Mouse (Mus musculus): ENCODE measurements around the gene Arap1. TPM values are rescaled to one million over a fixed set of nuclear protein-coding genes. Genes with fewer than 3 reads are reported as not detected.

Arap1 gene
- total and polyA plus RNA-seq, 2 experiments from 2014 or later: 9.2 to 44.0 TPM

GRCm38 (mm10) chr7:101384931-101385330, 37.1 kb downstream of the Arap1 start:
- ATAC-seq: no peak
- 64% methylated on average over 10 of the region's 10 CpGs for WGBS
- H3K4me3 ChIP-seq (ENCODE audit: low read length): no peak overlapping the region

GRCm38 (mm10) chr7:101385331-101385733, 37.5 kb downstream of the Arap1 start:
- H3K27me3 ChIP-seq (ENCODE audit: insufficient read depth, low read length): no peaks in the 10 kb centered on the region
- 0 out of 2 replicates have a peak, but pooled peaks cover 4% of the 10 kb centered on the region for H3K36me3 ChIP-seq (ENCODE audit: insufficient read depth, low read length)
- no peak for TF ChIP-seq CTCF (IDR thresholded peaks at IDR 0.05; ENCODE audit: low read depth)
- no peaks in the 10 kb centered on the region for H3K4me1 ChIP-seq (ENCODE audit: insufficient read depth, low read length)
- no peak overlapping the region for H3K27ac ChIP-seq
- WGBS: 56% methylated on average over 6 of the region's 6 CpGs
- H3K4me3 ChIP-seq (ENCODE audit: low read length): no peak overlapping the region
- no peak overlapping the region for H3K9ac ChIP-seq (replicated peaks; ENCODE audit: low read length)
- H3K9me3 ChIP-seq (ENCODE audit: low read length): no peaks in the 10 kb centered on the region
- H3K4me2 ChIP-seq (ENCODE audit: low read depth, low read length): no peak overlapping the region
- DNase-seq (ENCODE audit: low spot score) (no peak), ATAC-seq (no peak)

More at GRCm38 (mm10) chr7:101384931-101385330, 37.1 kb downstream of the Arap1 start:
- Histone ChIP-seq H3K27me3 (ENCODE audit: insufficient read depth, low read length) (no peaks in the 10 kb centered on the region), H3K4me2 (ENCODE audit: low read depth, low read length) (no peak overlapping the region), H3K27ac (no peak overlapping the region), H3K9ac (replicated peaks; ENCODE audit: low read length) (no peak overlapping the region), H3K36me3 (ENCODE audit: insufficient read depth, low read length) (0 out of 2 replicates have a peak, but pooled peaks cover under 1% of the 10 kb centered on the region), H3K9me3 (ENCODE audit: low read length) (no peaks in the 10 kb centered on the region), H3K4me1 (ENCODE audit: insufficient read depth, low read length) (no peaks in the 10 kb centered on the region)
- DNase-seq (ENCODE audit: low spot score): no peak
- TF ChIP-seq CTCF (IDR thresholded peaks at IDR 0.05; ENCODE audit: low read depth): no peak

- Histone ChIP-seq H3K9me3 (ENCODE audit: low read length) (no peaks in the 10 kb centered on the region), H3K4me3 (ENCODE audit: low read length) (no peak overlapping the region), H3K36me3 (ENCODE audit: insufficient read depth, low read length) (0 out of 2 replicates have a peak, but pooled peaks cover 4% of the 10 kb centered on the region), H3K9ac (replicated peaks; ENCODE audit: low read length) (no peak overlapping the region), H3K4me1 (ENCODE audit: insufficient read depth, low read length) (no peaks in the 10 kb centered on the region), H3K27ac (no peak overlapping the region), H3K27me3 (ENCODE audit: insufficient read depth, low read length) (no peaks in the 10 kb centered on the region), H3K4me2 (ENCODE audit: low read depth, low read length) (no peak overlapping the region)
- WGBS: 65% methylated on average over 6 of the region's 10 CpGs
- TF ChIP-seq CTCF (IDR thresholded peaks at IDR 0.05; ENCODE audit: low read depth): no peak
- no peak for DNase-seq (ENCODE audit: low spot score)
- no peak for ATAC-seq
Measured at GRCm38 (mm10) chr7:101385866-101386452, 38.1 kb downstream of the Arap1 start.

- TF ChIP-seq CTCF (IDR thresholded peaks at IDR 0.05; ENCODE audit: low read depth): no peak
- no peak overlapping the region for H3K9ac ChIP-seq (replicated peaks; ENCODE audit: low read length)
- H3K9me3 ChIP-seq (ENCODE audit: low read length): no peaks in the 10 kb centered on the region
- no peaks in the 10 kb centered on the region for H3K27me3 ChIP-seq (ENCODE audit: insufficient read depth, low read length)
- H3K4me1 ChIP-seq (ENCODE audit: insufficient read depth, low read length): 0 out of 2 replicates have a peak, but pooled peaks cover 3% of the 10 kb centered on the region
- DNase-seq (ENCODE audit: low spot score) (no peak), ATAC-seq (no peak)
- no peak overlapping the region for H3K4me2 ChIP-seq (ENCODE audit: low read depth, low read length)
- no peak overlapping the region for H3K4me3 ChIP-seq (ENCODE audit: low read length)
- 0 out of 2 replicates have a peak, but pooled peaks cover 4% of the 10 kb centered on the region for H3K36me3 ChIP-seq (ENCODE audit: insufficient read depth, low read length)
- H3K27ac ChIP-seq: no peak overlapping the region
- 89% methylated on average over 6 of the region's 6 CpGs for WGBS
Measured at GRCm38 (mm10) chr7:101389256-101389655, 41.4 kb downstream of the Arap1 start.

- Histone ChIP-seq H3K27ac (no peak overlapping the region), H3K4me1 (ENCODE audit: insufficient read depth, low read length) (0 out of 2 replicates have a peak, but pooled peaks cover 3% of the 10 kb centered on the region), H3K27me3 (ENCODE audit: insufficient read depth, low read length) (no peaks in the 10 kb centered on the region), H3K36me3 (ENCODE audit: insufficient read depth, low read length) (0 out of 2 replicates have a peak, but pooled peaks cover 4% of the 10 kb centered on the region), H3K4me3 (ENCODE audit: low read length) (no peak overlapping the region), H3K4me2 (ENCODE audit: low read depth, low read length) (no peak overlapping the region), H3K9me3 (ENCODE audit: low read length) (no peaks in the 10 kb centered on the region), H3K9ac (replicated peaks; ENCODE audit: low read length) (no peak overlapping the region)
- WGBS: 81% methylated on average over 4 of the region's 4 CpGs
- DNase-seq (ENCODE audit: low spot score) (no peak), ATAC-seq (no peak)
- TF ChIP-seq CTCF (IDR thresholded peaks at IDR 0.05; ENCODE audit: low read depth): no peak
Measured at GRCm38 (mm10) chr7:101391909-101392479, 44.1 kb downstream of the Arap1 start.

GRCm38 (mm10) chr7:101393015-101393414, 45.1 kb downstream of the Arap1 start:
- no peak overlapping the region for H3K9ac ChIP-seq (replicated peaks; ENCODE audit: low read length)
- 0 out of 2 replicates have a peak, but pooled peaks cover 3% of the 10 kb centered on the region for H3K4me1 ChIP-seq (ENCODE audit: insufficient read depth, low read length)
- no peaks in the 10 kb centered on the region for H3K9me3 ChIP-seq (ENCODE audit: low read length)
- ATAC-seq: no peak
- peak overlapping the region; percentile 32; the same call in 1 of the 2 replicates for H3K27ac ChIP-seq
- no peak for DNase-seq (ENCODE audit: low spot score)
- no peak for TF ChIP-seq CTCF (IDR thresholded peaks at IDR 0.05; ENCODE audit: low read depth)
- no peak overlapping the region for H3K4me2 ChIP-seq (ENCODE audit: low read depth, low read length)
- WGBS: 50% methylated on average over 4 of the region's 4 CpGs
- H3K27me3 ChIP-seq (ENCODE audit: insufficient read depth, low read length): no peaks in the 10 kb centered on the region
- H3K4me3 ChIP-seq (ENCODE audit: low read length): no peak overlapping the region
- H3K36me3 ChIP-seq (ENCODE audit: insufficient read depth, low read length): 0 out of 2 replicates have a peak, but pooled peaks cover 4% of the 10 kb centered on the region

Measured in hindbrain, postnatal 0 days (tissue).